Mouse (Mus musculus) brain, embryonic 14.5 days (tissue): ENCODE measurements at regions not wholly inside any gene's neighbourhood (a gene's known extent, or its start where the extent isn't known, plus 50 kb on each side); places are given as distances from the start of the nearest gene placed in this dataset.

ENCODE experiments used
- CTCF ChIP-seq: fragments of 200-500 bp; IDR thresholded peaks from 2 replicates; pipeline ENCODE4 v1.5.1; 2012; ENCODE audit warnings: inconsistent platforms, mild to moderate bottlenecking, moderate library complexity, borderline replicate concordance; ENCODE audit not compliant: insufficient read depth, insufficient read length; ENCODE audit errors: extremely low read depth
- POLR2A ChIP-seq: fragments of 200-500 bp; IDR thresholded peaks from 2 replicates; pipeline ENCODE4 v1.6.1; 2012; ENCODE audit warnings: mild to moderate bottlenecking, inconsistent platforms, borderline replicate concordance; ENCODE audit not compliant: poor library complexity, insufficient read depth, insufficient read length, severe bottlenecking; ENCODE audit errors: extremely low read depth

DNA sequence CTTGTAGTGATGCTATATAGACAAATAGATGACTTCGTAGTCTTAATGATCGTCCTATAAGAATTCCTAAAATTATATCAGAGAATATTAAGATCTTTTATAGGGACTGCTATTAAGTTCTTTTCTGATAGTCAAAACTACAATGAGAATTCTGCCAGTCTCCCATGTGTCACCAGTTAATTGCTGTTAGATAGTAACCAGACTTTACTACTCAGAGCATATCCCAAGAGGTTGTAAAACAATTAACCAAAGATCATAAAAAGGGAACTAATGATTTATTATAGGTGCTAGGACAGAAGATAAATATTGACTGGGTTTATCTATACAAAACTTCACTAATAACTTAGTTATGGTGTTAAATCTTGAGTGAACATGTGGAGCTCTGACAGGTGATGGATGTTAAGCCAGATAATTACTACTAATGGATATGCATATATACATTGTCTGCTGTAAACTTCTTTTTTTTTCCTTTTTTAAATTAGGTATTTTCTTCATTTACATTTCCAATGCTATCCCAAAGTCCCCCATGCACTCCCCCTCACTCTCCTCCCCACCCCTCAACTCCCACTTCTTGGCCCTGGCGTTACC is 615.5 kb downstream of the Prdm13 start:
- no peak for TF ChIP-seq POLR2A
- TF ChIP-seq CTCF: no peak
